ENCODE assay signal across 9 mouse cellular contexts in genomic region chr11:40927168-40927567, GRCm38 (mm10).
DNase-seq lines count a peak whose midpoint lies in the region; ATAC-seq and TF ChIP-seq lines count a peak whose summit lies in the region.
"Had no signal": no experiment of that assay in that cellular context is flagged by ENCODE, and none has a peak within 500 bp of the region (broad histone marks: within the 10 kb centered on the region; RNA-seq: fewer than 3 reads in every experiment).

No protein-coding gene starts in this region.

- peak overlapping the region; percentile 4; the same call in 1 of the 2 replicates for H3K9ac ChIP-seq in heart, embryonic 16.5 days (ENCODE audit: low read length)
- no peak overlapping the region for H3K9ac ChIP-seq in liver, embryonic 14.5 days (replicated peaks)

- DNase-seq in 3T3-L1 (ENCODE audit: low read depth, low spot score) (peak; percentile 70), ZHBTc4 (ENCODE audit: low read depth, low spot score) (peak; percentile 62)
- DNase-seq in embryo, embryonic 11 days: peak; percentile 80
- DNase-seq in kidney, postnatal 36 days: peak; percentile 32 to 77
- no peak for DNase-seq in liver, embryonic 14.5 days (ENCODE audit: low read depth in 3 of 3, low spot score in 3 of 3)
- DNase-seq in retina, postnatal 1 day: peak; percentile 66
- no peak for DNase-seq in spleen, adult 18-20 months

- no peaks in the 10 kb centered on the region for H3K4me1 ChIP-seq in heart, embryonic 16.5 days (ENCODE audit: control insufficient read depth, insufficient read depth, low read length)
- H3K4me1 ChIP-seq in liver, embryonic 14.5 days (replicated peaks; ENCODE audit: control insufficient read depth in 2 of 2, insufficient read depth in 2 of 2, low read length in 1 of 2): no peaks in the 10 kb centered on the region

- no peak for TF ChIP-seq EP300 in liver, embryonic 14.5 days (IDR thresholded peaks at IDR 0.05; ENCODE audit: low read depth)

- no peaks in the 10 kb centered on the region for H3K36me3 ChIP-seq in heart, embryonic 16.5 days (ENCODE audit: control insufficient read depth, insufficient read depth)
- no peaks in the 10 kb centered on the region for H3K36me3 ChIP-seq in liver, embryonic 14.5 days (replicated peaks; ENCODE audit: control insufficient read depth, insufficient read depth, low read depth)

- H3K4me2 ChIP-seq in heart, embryonic 16.5 days (ENCODE audit: low read depth, low read length): peak overlapping the region; percentile 62
- H3K4me2 ChIP-seq in liver, embryonic 14.5 days (ENCODE audit: low read depth): peak overlapping the region; percentile 29; the same call in 1 of the 2 replicates

- WGBS in heart, embryonic 16.5 days: under 1% methylated on average over 12 of the region's 12 CpGs
- WGBS in liver, embryonic 14.5 days (ENCODE audit: insufficient replicate concordance): 2% methylated on average over 12 of the region's 12 CpGs

- no peaks in the 10 kb centered on the region for H3K9me3 ChIP-seq in heart, embryonic 16.5 days (replicated peaks; ENCODE audit: control insufficient read depth, low read length)
- no peaks in the 10 kb centered on the region for H3K9me3 ChIP-seq in liver, embryonic 14.5 days (ENCODE audit: control insufficient read depth, low read length)

- peak; percentile 44; the same call in 1 of the 2 replicates for TF ChIP-seq CTCF in liver, embryonic 14.5 days (IDR thresholded peaks at IDR 0.05; ENCODE audit: low read depth)

- ATAC-seq in heart, embryonic 16.5 days (replicated peaks; ENCODE audit: extremely low read depth, insufficient read depth, low FRiP score): no peak
- ATAC-seq in liver, embryonic 14.5 days (ENCODE audit: insufficient read depth): no peak

- peak overlapping the region; percentile 43 for H3K4me3 ChIP-seq in heart, embryonic 16.5 days (ENCODE audit: low read length)
- H3K4me3 ChIP-seq in liver, embryonic 14.5 days (ENCODE audit: insufficient read depth in 1 of 2, low read depth in 2 of 2, low read length in 2 of 2): peak overlapping the region in 1 of 2 experiments; percentile 30; a peak in 1 of 4 replicates
- H3K4me3 ChIP-seq: erythroblast, embryonic 14.5 days had no signal

- H3K27ac ChIP-seq in heart, embryonic 16.5 days (ENCODE audit: low read length): no peak overlapping the region
- no peak overlapping the region for H3K27ac ChIP-seq in liver, embryonic 14.5 days

- H3K27me3 ChIP-seq in heart, embryonic 16.5 days (ENCODE audit: control insufficient read depth, insufficient read depth, low read length): no peaks in the 10 kb centered on the region
- H3K27me3 ChIP-seq in liver, embryonic 14.5 days (ENCODE audit: control insufficient read depth, insufficient read depth, low read length): no peaks in the 10 kb centered on the region

Comparison
In these comparisons a context has a peak if more than half of its experiments do, and no peak if none do; other contexts are left out.
1. DNase-seq: peak in 3T3-L1 (single experiment), ZHBTc4 (single experiment), embryo, embryonic 11 days (single experiment), kidney, postnatal 36 days (2 of 2) and retina, postnatal 1 day (single experiment); none in liver, embryonic 14.5 days (0 of 3) and spleen, adult 18-20 months (0 of 2).